In genomic region chr10:108865586-108865985, GRCm38 (mm10) we compare ENCODE assay signal across 23 mouse cellular contexts.
A peak's percentile ranks its signal among the peaks of the same experiment; 100 is the strongest.
DNase-seq lines count a peak whose midpoint lies in the region; ATAC-seq and TF ChIP-seq lines count a peak whose summit lies in the region.
"Had no signal": no experiment of that assay in that cellular context is flagged by ENCODE, and none has a peak within 500 bp of the region (broad histone marks: within the 10 kb centered on the region; RNA-seq: fewer than 3 reads in every experiment).

No protein-coding gene starts in this region.

- TF ChIP-seq POLR2A in cerebellum, adult 2 months (IDR thresholded peaks at IDR 0.05; ENCODE audit: borderline replicate concordance, insufficient read depth, low read length): no peak

- peaks cover 8% of the 10 kb centered on the region; the same call in 1 of the 2 replicates for H3K4me1 ChIP-seq in cerebellum, adult 2 months (ENCODE audit: control insufficient read depth, insufficient read depth, low read length)
- H3K4me1 ChIP-seq: embryonic facial prominence, embryonic 13.5 days; embryonic facial prominence, embryonic 15.5 days; forebrain, embryonic 12.5 days had no signal

- TF ChIP-seq CTCF in cerebellum, adult 2 months (IDR thresholded peaks at IDR 0.05; ENCODE audit: borderline replicate concordance, insufficient read depth, low read depth, low read length): no peak

- DNase-seq in cerebellum, adult 11-12 months: peak; percentile 27
- DNase-seq in cerebellum, postnatal 4 days (ENCODE audit: low spot score in 2 of 2): no peak
- peak in 1 of 2 experiments; percentile 61 for DNase-seq in cerebellum, adult 2 months
- peak; percentile 50 for DNase-seq in cerebellum, adult 9-11 months
- DNase-seq in cerebellum, postnatal 36 days: no peak
- no peak for DNase-seq in gastrocnemius, postnatal 36 days
- DNase-seq: adrenal gland, adult 2 months; adrenal gland, postnatal 10 days; adrenal gland, postnatal 25 days; B cell, adult 2 months; embryo, embryonic 11 days; gastrocnemius, adult 2 months had no signal

- H3K27ac ChIP-seq in cerebellum, adult 2 months (ENCODE audit: insufficient read depth, low read length): peak overlapping the region; percentile 2; the same call in 1 of the 2 replicates
- H3K27ac ChIP-seq: embryonic facial prominence, embryonic 13.5 days; embryonic facial prominence, embryonic 15.5 days; forebrain, embryonic 10.5 days; forebrain, embryonic 12.5 days; gastrocnemius, adult 2 months had no signal

- 30% methylated on average over 4 of the region's 4 CpGs for WGBS in cerebellum, adult 2 months

- no peaks in the 10 kb centered on the region for H3K27me3 ChIP-seq in cerebellum, adult 2 months (ENCODE audit: control insufficient read depth, insufficient read depth, low read length)
- H3K27me3 ChIP-seq: CH12.LX; embryonic facial prominence, embryonic 13.5 days; embryonic facial prominence, embryonic 15.5 days; forebrain, embryonic 12.5 days had no signal

- H3K4me3 ChIP-seq in cerebellum, adult 2 months (replicated peaks; ENCODE audit: insufficient read depth, low read depth, low read length): no peak overlapping the region
- H3K4me3 ChIP-seq: embryonic facial prominence, embryonic 13.5 days; embryonic facial prominence, embryonic 15.5 days; erythroblast, embryonic 14.5 days; forebrain, embryonic 10.5 days; forebrain, embryonic 12.5 days; gastrocnemius, adult 2 months had no signal

- no peak for ATAC-seq in cerebellum, adult (ENCODE audit: insufficient number of reproducible peaks, low FRiP score, low TSS enrichment)
- ATAC-seq: CD4-positive, CD25-positive, alpha-beta regulatory T cell, adult 4 months; forebrain, embryonic 14.5 days; forebrain, embryonic 16.5 days; Patski had no signal

- intact Hi-C loops in gastrocnemius, postnatal 36 days (cut with DNase I): no loop called here

Comparison
In these comparisons a context has a peak if more than half of its experiments do, and no peak if none do; other contexts are left out.
1. DNase-seq: peak in cerebellum, adult 11-12 months (single experiment) and cerebellum, adult 9-11 months (single experiment); none in cerebellum, postnatal 4 days (0 of 2), cerebellum, postnatal 36 days (0 of 2) and gastrocnemius, postnatal 36 days (0 of 2).